Mouse (Mus musculus): ENCODE results near the gene Ssbp3. TPM values are rescaled to one million over a fixed set of nuclear protein-coding genes. Genes with fewer than 3 reads are reported as not detected.

The Ssbp3 gene
- 10 to 100 TPM; 41.6 to 45.0 TPM for total RNA-seq (2021)

DNA sequence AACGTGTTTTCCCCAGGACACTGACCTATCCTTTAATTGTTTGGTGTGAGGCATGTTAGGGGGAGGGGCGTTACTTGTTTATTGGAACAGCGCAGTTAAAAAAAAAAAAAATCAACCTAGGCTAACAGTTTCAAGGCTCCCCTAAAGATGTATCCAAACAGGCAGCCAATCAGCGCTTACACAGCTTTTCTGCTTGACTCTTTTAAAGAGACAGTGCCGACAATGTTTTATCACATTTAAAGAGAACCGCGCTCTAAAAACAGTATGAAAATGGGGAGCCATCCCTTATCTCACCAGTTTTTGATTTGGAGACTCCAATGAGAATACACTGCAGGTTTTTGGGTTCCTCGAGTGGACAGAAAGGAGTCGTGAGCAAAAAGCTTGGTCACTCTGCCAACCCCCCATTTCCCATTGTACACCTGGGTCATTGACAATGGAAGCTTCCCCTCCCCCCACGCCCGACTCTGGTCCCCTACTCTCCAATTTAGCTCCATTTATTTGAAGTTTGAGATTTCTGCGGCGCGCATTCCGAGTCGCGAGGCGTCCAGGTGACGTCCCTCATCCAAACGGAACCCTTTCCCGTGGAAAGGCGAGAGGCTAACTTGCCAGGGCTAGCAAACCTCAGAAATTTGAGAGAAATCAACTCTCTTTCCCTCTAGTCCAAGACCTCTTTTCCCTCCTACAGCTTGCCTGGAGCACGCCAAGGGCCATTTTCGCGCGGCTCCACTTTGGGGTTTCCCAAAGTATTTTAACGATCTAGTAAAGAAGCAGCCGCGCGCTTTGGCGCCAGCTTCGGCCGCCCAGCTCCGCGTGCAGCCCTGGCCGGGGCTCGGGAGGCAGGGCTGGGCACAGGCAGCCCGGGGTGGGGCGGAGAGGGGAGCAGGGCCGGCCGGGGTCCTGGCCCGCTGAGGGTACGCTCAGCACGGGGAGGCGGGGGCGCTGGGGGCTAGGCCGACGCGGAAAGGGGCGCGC is at the start of gene Ssbp3:
Gene Ssbp3, plus strand, starts transcription at position 501 of the 972 bp plus-strand sequence.
- peak; percentile 59 for DNase-seq (ENCODE audit: low spot score)

DNA sequence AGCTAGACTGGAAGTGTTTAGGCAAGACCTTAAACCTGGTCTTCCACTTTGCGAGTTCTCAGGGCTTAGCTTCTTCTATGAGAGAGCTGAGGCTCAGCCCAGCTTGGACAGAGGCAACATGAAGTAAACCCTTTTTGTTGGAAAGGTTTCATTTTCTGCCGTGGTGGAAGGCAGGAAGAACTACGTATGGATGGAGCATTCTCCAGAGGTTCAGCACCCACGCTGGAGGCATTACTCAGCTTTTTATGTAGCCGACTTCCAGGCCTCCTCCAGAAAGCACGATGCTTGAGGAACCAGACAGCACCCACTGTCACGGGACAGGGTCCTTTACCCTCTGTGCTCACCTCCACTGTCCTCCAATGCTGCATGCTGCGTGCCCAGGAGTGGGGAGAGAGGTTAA is 48.6 kb upstream of the Ssbp3 start:
- no peak for DNase-seq (ENCODE audit: low spot score)
- intact Hi-C loops (cut with DNase I), result no loop called here

More for the DNA sequence above, at the start of gene Ssbp3:
- intact Hi-C loops (cut with DNase I), result loop anchor here (2.0 to 5.0 kb wide), 3 partner anchors 78 to 252 kb away; partner anchors contain the start of genes Cyb5rl and Mrpl37

DNA sequence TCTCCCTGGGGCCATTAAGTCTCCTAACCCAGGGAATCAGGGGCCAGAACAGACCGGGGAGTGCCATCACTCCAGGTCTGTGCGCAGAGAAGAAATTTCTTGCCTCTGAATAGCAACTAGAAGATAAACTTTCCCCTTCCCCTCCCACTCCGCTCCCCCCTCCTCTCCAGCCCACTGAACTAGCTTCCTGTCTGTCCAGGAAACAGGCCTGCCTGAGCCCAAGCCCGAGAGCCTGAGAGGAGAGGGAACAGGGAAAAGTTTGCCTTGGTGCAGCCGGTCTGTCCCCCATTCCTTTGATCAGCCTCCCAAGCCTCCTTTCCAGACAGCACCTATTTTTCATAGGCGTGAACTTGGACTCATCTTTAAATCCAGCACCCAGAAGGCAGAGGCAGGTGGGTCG is 48.2 kb upstream of the Ssbp3 start:
- no peak for DNase-seq (ENCODE audit: low spot score)
- intact Hi-C loops (cut with DNase I), result no loop called here

DNA sequence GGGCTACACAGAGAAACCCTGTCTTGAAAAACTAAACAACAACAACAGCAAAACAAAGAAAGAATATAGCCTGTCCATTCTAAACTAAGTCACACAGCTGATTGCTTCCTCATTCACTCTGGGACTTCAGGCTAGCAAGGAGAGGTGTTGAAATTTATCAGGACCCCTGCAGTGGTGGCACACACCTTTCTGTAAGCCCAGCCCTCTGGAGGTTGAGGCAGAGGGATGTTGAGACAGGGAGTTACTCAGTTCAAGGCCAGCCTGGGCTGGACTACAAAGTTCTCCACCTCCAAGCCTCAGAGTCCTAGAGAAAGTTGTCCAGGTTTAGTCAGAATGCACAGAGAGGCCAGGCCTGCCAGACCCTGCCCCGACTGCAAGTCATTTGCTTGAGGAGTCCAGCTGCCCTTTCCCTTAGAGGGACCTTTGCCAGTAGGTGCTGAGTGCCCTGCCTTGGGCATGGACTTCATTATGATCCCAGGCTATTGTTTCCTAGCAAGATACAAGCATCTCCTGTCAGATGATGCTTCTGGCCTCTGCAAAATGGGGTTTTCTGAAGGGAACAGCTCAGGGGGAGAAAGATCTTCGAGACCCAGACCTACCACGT is 47.6 kb upstream of the Ssbp3 start:
- intact Hi-C loops (cut with DNase I), result no loop called here
- DNase-seq (ENCODE audit: low spot score), result no peak

DNA sequence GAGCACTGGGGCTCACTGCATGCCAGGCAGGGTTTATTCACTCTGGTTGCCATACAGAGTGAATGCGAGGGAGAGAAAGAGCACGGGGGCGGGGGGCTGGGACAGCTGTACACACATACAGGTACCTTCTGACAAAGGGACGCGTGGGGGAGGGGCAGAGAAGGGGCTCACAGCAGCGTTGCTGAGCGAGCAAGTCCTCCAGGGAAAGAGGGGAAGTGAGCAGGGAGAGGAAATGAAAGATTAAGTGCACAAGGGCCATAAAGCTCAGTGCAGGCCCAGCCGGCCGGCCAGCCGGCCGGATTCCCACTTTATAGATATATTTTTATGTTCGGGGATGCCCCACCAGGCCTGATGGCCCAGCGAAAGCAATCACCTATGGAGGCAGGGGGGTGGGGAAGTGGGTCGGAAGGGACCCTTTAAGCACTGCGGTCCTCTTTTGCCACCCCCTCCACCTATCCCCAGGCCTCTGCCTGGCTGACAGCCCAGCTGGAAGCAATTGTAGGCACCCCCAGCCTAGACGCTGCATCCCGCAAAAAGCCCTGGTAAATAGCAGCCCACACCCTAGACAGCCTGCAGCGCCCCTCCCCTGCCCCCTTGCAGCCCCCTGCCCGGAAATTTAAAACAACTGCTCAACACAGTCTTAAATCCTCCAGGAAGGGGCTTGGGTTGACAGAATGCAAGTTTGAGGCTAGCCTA is 44.9 kb upstream of the Ssbp3 start:
- intact Hi-C loops (cut with DNase I), result no loop called here

DNA sequence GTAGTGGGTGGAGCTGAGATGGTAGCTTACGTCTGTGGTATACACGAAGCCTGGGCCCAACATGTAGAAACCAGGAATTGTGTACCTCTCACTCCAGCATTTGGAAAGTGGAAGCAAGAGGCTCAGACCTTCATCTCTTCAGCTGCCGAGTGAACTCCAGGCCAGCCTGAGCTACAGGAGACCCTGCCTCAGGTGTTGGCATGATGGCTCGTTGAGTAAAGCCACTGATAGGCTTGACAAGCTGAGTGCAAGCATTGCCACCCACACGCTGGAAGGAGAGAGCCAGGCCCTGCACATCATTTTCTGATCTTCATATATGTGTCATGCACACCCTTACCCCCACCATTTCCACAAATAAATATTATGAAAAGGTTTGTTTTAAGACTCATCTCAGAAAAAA is 44.1 kb upstream of the Ssbp3 start:
- intact Hi-C loops (cut with DNase I), result no loop called here
- DNase-seq (ENCODE audit: low spot score), result no peak

More for the DNA sequence above, 44.9 kb upstream of the Ssbp3 start:
- no peak for DNase-seq (ENCODE audit: low spot score)

DNA sequence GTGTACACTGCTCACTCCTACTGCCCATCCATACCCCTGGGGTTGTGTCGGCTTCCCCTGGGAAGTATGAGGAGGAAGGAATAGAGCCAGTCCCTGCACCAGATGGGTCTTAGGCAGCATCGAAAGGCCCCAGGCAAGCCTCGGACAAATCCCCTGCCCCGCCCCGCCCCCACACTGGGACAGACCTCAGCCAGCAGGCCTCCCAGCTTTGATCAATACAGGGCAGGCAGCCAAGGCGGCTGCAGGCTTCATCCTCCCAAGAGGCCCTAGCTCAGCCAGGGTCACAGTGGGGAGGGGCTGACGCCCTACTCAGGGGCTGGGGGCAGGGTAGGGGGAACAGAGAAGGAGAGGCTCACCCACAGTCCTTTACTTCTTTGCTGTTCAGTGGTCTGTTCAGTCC is 43.7 kb upstream of the Ssbp3 start:
- intact Hi-C loops (cut with DNase I), result no loop called here
- no peak for DNase-seq (ENCODE audit: low spot score)

DNA sequence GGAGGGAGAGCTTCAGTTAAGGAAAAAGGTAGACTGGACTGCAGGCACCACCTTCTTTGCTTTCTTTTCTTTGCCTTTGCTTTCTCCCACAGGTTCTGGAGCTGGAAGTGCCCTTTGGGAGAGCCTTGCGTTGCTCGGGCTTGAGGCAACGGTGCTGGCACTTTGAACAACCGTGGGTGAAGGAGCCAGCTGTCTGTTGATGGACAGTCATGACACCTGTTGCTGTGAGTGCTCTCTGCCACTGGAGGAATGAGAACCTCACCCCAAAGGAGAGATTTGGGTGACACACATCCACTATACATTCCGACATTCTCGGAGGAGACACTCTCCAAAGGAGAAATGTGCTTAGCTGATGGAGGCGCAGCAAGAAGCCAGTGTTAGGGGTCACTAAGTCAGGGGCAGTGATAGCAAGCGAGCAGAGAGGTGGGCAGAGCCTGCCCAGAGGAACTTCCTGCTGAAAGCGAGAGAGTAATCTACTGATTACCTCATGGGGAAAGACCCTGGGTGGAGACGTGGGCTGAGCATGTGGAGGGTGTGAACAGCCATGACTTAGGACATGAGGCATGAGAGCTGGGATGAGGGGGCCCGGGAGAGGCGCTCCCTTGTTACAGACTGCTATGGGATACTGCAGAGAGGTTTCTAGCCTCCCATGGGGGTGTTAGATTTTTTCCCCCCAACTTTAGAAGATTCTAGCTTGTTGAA is 41.6 kb upstream of the Ssbp3 start:
- intact Hi-C loops (cut with DNase I), result no loop called here
- no peak for DNase-seq (ENCODE audit: low spot score)

DNA sequence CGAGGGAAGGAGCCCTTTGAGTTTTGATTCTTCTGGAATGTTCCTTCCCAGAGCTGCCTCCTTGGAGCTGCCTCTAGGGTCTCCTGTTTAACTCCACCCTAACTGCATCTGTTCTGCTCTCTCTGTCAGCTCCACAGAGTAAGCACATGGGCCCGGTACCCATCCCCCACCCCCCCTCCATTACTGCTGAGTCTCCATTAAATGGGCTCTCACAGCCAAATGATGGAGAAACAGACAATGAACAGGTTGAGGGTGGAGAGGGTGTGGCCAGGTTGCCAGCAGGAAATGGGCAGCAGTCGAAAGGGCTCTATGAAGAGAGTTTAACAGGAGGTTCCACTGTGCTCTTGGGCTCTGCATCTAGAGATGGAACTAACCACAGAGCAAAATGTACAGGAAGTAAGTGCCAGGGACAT is 41.0 kb upstream of the Ssbp3 start:
- intact Hi-C loops (cut with DNase I), result no loop called here
- DNase-seq (ENCODE audit: low spot score), result no peak

DNA sequence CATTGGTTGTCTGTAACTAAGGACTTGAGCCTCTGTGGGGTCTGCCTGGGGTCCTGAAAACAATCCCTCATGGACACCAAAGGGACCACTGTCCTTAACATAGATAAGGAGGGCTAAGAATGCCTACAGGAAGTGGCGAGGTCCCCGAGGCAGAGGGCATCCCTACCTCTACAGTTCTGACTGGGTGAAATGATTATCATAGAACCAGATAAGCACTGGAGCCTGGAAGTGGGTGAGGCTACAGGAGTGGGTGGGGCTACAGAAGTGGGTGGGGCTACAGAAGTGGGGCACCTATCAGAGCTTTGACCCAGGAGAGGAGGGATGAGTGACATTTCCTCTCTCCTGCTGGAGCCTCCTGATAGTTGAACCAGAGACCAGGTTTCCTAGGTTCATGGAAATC is 39.9 kb upstream of the Ssbp3 start:
- intact Hi-C loops (cut with DNase I), result no loop called here
- no peak for DNase-seq (ENCODE audit: low spot score)

DNA sequence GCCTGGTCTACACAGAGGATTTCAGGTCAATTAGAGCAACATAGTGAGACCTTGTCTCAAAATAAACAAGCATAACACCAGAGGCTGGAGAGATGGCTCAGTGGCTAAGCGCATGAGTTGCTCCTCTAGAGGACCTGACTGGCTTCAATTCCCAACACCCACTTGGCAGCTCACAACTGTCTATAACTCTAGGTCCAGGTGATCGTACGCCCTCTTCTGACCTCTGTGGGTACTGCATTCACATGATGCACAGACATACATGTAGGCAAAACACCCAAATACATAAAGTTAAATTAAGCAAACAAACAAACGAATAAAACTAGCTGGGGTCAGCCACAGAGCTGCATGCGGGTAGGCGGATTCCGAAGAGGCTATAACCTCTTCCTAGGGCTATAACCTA is 36.0 kb upstream of the Ssbp3 start:
- intact Hi-C loops (cut with DNase I), result no loop called here
- no peak for DNase-seq (ENCODE audit: low spot score)

DNA sequence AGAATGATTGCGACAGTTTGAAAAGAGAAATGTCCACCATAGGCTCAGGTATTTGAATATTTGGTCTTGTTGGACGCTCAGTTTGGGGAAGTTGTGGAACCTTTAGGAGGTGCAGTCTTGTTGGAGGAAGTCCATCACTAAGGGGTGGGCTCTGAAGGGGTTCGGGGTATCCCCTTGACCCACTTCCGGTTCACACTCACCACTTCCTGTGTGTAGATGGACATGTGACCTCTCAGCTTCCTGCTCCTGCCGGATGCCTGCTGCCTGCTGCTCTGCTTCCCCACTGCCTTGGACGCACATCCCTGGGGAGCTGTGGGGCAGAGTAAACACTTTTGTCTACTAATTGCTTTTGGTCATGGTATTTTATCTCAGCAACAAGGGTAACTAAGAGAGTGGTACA is 29.4 kb upstream of the Ssbp3 start:
- DNase-seq (ENCODE audit: low spot score), result no peak
- intact Hi-C loops (cut with DNase I), result no loop called here

DNA sequence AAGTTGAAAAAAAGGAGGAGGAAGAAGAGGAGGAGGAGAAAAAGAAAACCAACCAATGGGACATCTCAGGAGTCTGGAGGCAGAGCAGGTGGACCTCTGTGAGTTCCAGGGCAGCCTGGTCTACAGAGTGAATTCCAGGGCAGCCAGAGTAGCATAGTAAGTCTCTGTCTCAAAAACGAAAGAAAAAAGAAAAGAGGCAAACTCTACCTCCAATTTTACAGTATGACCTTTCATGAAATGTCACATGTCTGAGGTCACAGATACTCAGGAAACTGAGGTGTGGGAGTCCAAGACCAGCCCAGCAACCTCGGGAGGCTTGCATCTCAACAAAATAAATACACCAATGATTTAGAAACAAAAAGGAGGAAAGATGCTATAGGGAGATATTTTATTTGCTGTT is 27.4 kb upstream of the Ssbp3 start:
- no peak for DNase-seq (ENCODE audit: low spot score)
- intact Hi-C loops (cut with DNase I), result no loop called here

DNA sequence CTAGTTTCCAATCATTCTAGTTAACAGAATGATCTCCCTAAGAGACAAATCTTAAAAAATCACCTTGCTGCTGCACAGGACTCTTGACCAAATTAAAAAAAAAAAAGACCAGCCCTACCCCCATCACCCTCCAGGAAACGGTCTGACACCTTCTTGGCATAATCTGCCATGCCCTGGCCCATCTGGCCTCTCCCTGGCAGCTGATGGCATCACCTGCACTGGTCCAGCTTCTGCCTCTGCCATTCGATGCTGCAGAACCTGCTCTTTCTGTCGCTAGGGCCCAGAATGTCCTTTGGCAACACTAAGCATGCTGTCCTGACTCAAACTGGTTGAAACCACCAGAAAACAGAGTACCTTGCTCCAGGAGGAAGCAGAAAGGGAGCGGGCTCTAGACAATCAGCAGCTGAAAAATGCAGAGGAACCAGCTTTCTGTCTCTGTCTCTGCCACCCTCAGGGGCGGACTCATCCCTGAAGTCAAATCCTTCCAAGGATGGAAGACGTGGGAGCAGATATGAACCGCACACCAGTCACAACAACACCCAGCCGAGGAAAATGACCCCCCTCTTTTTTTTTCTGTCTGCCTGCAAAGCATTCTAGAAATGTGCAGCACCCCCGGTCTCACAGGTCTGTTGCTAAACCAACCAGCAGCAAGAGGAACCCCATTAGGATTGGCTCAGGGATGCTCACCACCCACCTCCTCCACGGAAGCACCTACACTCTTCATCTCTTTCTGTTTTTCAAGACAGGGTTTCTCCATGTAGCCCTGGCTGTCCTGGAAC is 24.0 kb upstream of the Ssbp3 start:
- DNase-seq (ENCODE audit: low spot score), result no peak
- intact Hi-C loops (cut with DNase I), result no loop called here

DNA sequence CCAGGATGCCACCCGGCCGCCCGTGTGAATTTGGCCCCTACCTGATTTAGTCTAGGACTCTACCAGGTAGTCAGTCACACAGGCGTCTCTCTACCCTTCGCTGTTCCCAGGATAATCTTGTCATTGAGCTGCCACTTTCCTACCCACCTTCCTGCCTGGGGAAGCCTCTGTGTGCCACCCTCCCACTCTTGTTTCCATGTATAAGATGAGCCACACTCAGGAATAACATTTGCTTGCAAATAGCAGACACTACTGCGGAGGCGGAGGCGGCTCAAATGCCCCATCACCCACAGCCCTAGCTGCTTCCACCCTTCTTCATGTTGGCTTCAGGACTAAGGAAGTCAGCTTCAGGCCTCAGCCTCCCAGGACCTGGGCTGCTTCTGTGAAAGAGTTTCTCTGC is 14.4 kb upstream of the Ssbp3 start:
- intact Hi-C loops (cut with DNase I), result no loop called here
- no peak for DNase-seq (ENCODE audit: low spot score)

DNA sequence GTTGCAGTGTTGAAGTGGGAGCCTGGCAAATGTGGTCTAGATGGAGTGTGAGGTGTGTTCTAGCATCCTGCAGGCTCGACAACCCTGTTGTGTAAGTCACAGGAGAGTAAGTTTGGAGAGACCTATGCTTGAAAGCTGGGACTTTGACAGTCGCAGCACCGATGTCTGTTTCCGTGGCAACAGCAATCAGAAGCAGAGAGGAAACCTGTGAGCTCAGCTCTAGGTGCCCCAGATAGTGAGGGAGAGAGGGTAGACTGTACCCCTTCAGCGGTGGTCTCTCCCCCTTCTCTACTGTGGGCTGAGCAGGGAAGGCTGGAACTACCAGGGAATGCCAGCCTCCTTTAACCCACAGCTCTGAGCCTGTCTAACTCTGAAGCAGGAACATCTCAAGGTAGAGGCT is 11.6 kb upstream of the Ssbp3 start:
- intact Hi-C loops (cut with DNase I), result no loop called here
- no peak for DNase-seq (ENCODE audit: low spot score)

DNA sequence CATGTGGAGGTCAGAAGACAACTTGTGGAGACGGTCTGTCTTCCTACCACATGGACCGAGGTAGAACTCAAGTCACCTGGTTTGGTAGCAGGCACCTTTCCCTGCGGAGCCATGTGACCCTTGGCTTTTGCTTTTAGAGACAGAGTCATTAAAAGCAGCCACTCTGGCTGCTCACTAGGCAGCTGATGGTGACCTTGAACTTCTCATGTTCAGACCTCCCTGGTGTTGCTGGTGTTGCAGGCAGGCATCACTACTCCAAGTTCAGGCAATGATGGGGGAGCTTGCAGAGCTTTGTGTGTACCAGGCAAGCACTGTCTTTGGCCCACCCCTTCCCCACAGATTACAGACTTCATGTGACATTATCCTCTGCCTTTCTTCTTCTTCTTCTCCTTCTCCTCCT is 11.0 kb upstream of the Ssbp3 start:
- intact Hi-C loops (cut with DNase I), result no loop called here
- DNase-seq (ENCODE audit: low spot score), result no peak

DNA sequence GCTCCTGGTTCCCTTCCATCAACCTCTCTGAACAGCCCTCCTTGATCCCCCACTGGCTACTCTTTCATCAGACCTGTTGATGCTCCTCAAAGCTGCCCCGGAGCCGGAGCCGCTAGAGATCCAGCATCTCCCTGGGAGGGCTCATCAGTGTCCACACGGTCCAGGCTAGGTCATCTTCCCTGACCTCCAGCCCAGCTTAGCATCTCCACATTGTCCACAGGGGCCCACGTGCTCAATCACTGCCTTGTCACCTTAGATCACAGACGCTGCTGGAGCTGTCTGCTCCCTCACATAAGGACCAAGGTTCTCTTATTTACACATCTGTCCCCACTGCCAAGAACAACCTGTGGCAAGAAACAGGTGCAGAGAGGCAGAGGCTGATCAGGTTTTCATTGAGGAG is 9.8 kb upstream of the Ssbp3 start:
- intact Hi-C loops (cut with DNase I), result no loop called here
- no peak for DNase-seq (ENCODE audit: low spot score)

DNA sequence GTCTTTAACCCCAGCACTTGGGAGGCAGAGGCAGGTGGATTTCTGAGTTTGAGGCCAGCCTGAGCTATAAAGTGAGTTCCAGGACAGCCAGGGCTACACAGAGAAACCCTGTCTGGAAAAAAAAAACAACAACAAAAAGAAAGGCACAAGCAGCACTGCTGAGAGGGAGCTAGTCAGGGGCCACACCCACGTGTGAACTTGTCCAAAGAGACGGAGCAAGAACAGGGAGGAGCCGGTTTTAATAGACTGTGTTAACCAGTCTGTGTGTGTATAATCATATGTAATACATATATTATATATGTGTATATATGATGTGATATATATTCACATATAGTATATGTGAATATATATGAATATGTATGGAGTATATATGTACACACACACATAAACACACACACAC is 8.9 kb upstream of the Ssbp3 start:
- DNase-seq (ENCODE audit: low spot score), result no peak
- intact Hi-C loops (cut with DNase I), result no loop called here

DNA sequence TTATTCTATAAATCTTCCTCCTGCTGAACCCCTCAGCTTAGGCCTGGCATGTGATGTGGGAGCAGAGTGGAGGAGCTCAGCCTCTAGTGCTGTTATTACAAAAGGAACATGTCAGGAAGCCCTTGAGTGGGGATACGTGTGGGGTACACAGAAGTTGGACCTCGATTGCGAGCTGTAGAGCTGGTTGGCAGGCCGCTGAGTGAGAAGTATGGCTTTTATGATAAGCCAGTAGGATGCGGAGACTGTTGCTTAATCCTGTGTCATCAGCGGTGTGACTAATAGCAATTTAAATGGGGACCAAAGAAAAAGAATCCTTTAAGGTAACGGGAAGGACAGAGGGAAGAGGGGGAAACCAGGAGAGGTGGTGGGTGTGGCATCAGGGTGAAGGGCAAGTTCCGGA is 8.3 kb upstream of the Ssbp3 start:
- no peak for DNase-seq (ENCODE audit: low spot score)
- intact Hi-C loops (cut with DNase I), result no loop called here
